Mouse (Mus musculus) MEL (cell line): ENCODE measurements at regions not wholly inside any gene's neighbourhood (a gene's known extent, or its start where the extent isn't known, plus 50 kb on each side); places are given as distances from the start of the nearest gene placed in this dataset.

Experiments used
- DNase-seq: peaks from one replicate; pipeline ENCODE4 v3.0.0; 2011; ENCODE audit warnings: low read depth, low spot score
- H3K27ac ChIP-seq: 2 replicates; pipeline ENCODE4 v1.5.1; 2012; ENCODE audit warnings: low read depth, mild to moderate bottlenecking, control low read depth, low read length, moderate library complexity; ENCODE audit not compliant: control insufficient read depth
- H3K27me3 ChIP-seq, 2 experiments: fragments of 150-350 bp in 1 of 2; sonication (generic) in 1 of 2; 2 replicates each; pipeline ENCODE4 v1.6.1; 2012; ENCODE audit warnings: low read length in 2 of 2, mild to moderate bottlenecking in 2 of 2, improper control_type of control experiment in 1 of 2, moderate library complexity in 1 of 2; ENCODE audit not compliant: insufficient read depth in 2 of 2, control insufficient read depth in 1 of 2
- H3K36me3 ChIP-seq, 2 experiments: 2 replicates each; pipeline ENCODE4 v1.6.1; 2012 to 2014; ENCODE audit warnings: low read length in 2 of 2, improper control_type of control experiment in 1 of 2, inconsistent platforms in 1 of 2, mild to moderate bottlenecking in 1 of 2; ENCODE audit not compliant: insufficient read depth in 2 of 2, control insufficient read depth in 1 of 2
- H3K4me1 ChIP-seq, 2 experiments: fragments of 150-350 bp in 1 of 2; sonication (generic) in 1 of 2; 2 replicates each; pipeline ENCODE4 v1.6.1; 2012; ENCODE audit warnings: low read length in 2 of 2, improper control_type of control experiment in 1 of 2, mild to moderate bottlenecking in 1 of 2; ENCODE audit not compliant: insufficient read depth in 2 of 2, control insufficient read depth in 1 of 2
- H3K4me3 ChIP-seq, 2 experiments: fragments of 150-350 bp in 1 of 2; sonication (generic) in 1 of 2; 2 replicates each; pipeline ENCODE4 v1.5.1; 2012; ENCODE audit warnings: low read depth in 2 of 2, low read length in 2 of 2, mild to moderate bottlenecking in 2 of 2, moderate library complexity in 2 of 2, control low read depth in 1 of 2, improper control_type of control experiment in 1 of 2; ENCODE audit not compliant: control insufficient read depth in 1 of 2, insufficient read depth in 1 of 2
- H3K79me2 ChIP-seq: 2 replicates; pipeline ENCODE4 v1.6.1; 2012; ENCODE audit warnings: mild to moderate bottlenecking, low read length, moderate library complexity; ENCODE audit not compliant: control insufficient read depth, poor library complexity, insufficient read depth
- H3K9ac ChIP-seq: 2 replicates; pipeline ENCODE4 v1.6.1; 2012; ENCODE audit warnings: low read depth, mild to moderate bottlenecking, control low read depth, low read length, moderate library complexity; ENCODE audit not compliant: control insufficient read depth, poor library complexity, severe bottlenecking
- H3K9me3 ChIP-seq: fragments of 150-350 bp; sonication (generic); replicated peaks from 2 replicates; pipeline ENCODE4 v1.6.1; 2012; ENCODE audit warnings: mild to moderate bottlenecking, low read length, improper control_type of control experiment, moderate library complexity; ENCODE audit not compliant: insufficient read depth
- CHD2 ChIP-seq: IDR thresholded peaks from 2 replicates; pipeline ENCODE4 v1.6.1; 2011; ENCODE audit warnings: low read length, improper control_type of control experiment
- CTCF ChIP-seq, 3 experiments: IDR thresholded peaks in 2 of 3; conservative IDR thresholded peaks in 1 of 3; 2 replicates each; pipeline ENCODE4 v1.5.1; 2011 to 2012; ENCODE audit warnings: low read length in 3 of 3, low read depth in 2 of 3, mild to moderate bottlenecking in 2 of 3, improper control_type of control experiment in 1 of 3, inconsistent platforms in 1 of 3, mixed read lengths in 1 of 3, moderate library complexity in 1 of 3; ENCODE audit not compliant: control insufficient read depth in 1 of 3, insufficient read depth in 1 of 3, poor library complexity in 1 of 3, severe bottlenecking in 1 of 3
- E2F4 ChIP-seq: IDR thresholded peaks from 2 replicates; pipeline ENCODE4 v1.6.1; 2011; ENCODE audit warnings: low read depth, low read length, improper control_type of control experiment, borderline replicate concordance
- EP300 ChIP-seq, 2 experiments: IDR thresholded peaks; 2 replicates each; pipeline ENCODE4 v1.6.1; 2011; ENCODE audit warnings: improper control_type of control experiment in 2 of 2, low read length in 2 of 2, low read depth in 1 of 2, mild to moderate bottlenecking in 1 of 2
- GATA1 ChIP-seq: IDR thresholded peaks from 2 replicates; pipeline ENCODE4 v1.6.1; 2011; ENCODE audit warnings: low read depth, low read length, improper control_type of control experiment
- HCFC1 ChIP-seq: IDR thresholded peaks from 2 replicates; pipeline ENCODE4 v1.6.1; 2012; ENCODE audit warnings: low read depth, mild to moderate bottlenecking, inconsistent platforms, low read length, improper control_type of control experiment, moderate library complexity
- JUND ChIP-seq: IDR thresholded peaks from 2 replicates; pipeline ENCODE4 v1.6.1; 2011; ENCODE audit warnings: low read depth, mild to moderate bottlenecking, improper control_type of control experiment, low read length
- MAFK ChIP-seq: IDR thresholded peaks from 2 replicates; pipeline ENCODE4 v1.6.1; 2011; ENCODE audit warnings: low read depth, mild to moderate bottlenecking, low read length, improper control_type of control experiment, borderline replicate concordance
- MAZ ChIP-seq: IDR thresholded peaks from 2 replicates; pipeline ENCODE4 v1.6.1; 2012; ENCODE audit warnings: low read depth, mild to moderate bottlenecking, inconsistent platforms, low read length, improper control_type of control experiment
- MYB ChIP-seq: IDR thresholded peaks from 2 replicates; pipeline ENCODE4 v1.6.1; 2011; ENCODE audit warnings: mild to moderate bottlenecking, low read depth, low read length, improper control_type of control experiment
- MYC ChIP-seq: IDR thresholded peaks from 2 replicates; pipeline ENCODE4 v1.6.1; 2011; ENCODE audit warnings: low read depth, mild to moderate bottlenecking, low read length, improper control_type of control experiment, moderate library complexity
- POLR2AphosphoS5 ChIP-seq: IDR thresholded peaks from 2 replicates; pipeline ENCODE4 v1.6.1; 2012; ENCODE audit warnings: low read depth, borderline replicate concordance, mild to moderate bottlenecking, inconsistent platforms, low read length, moderate library complexity, mixed read lengths
- SIN3A ChIP-seq: IDR thresholded peaks from 2 replicates; pipeline ENCODE4 v1.6.1; 2012; ENCODE audit warnings: low read length, improper control_type of control experiment, inconsistent platforms
- TBP ChIP-seq: IDR thresholded peaks from 2 replicates; pipeline ENCODE4 v1.8.0; 2011; ENCODE audit warnings: low read depth, low read length, improper control_type of control experiment
- USF1 ChIP-seq: IDR thresholded peaks from 2 replicates; pipeline ENCODE4 v1.6.1; 2014; ENCODE audit warnings: low read depth, mild to moderate bottlenecking, inconsistent platforms, low read length, improper control_type of control experiment, moderate library complexity
- USF2 ChIP-seq, 2 experiments: IDR thresholded peaks; 2 replicates each; pipeline ENCODE4 v1.6.1; 2011 to 2012; ENCODE audit warnings: improper control_type of control experiment in 2 of 2, low read length in 2 of 2, borderline replicate concordance in 1 of 2, inconsistent platforms in 1 of 2, low read depth in 1 of 2, mild to moderate bottlenecking in 1 of 2; ENCODE audit not compliant: insufficient read depth in 1 of 2
- ZC3H11A ChIP-seq: IDR thresholded peaks from 2 replicates; pipeline ENCODE4 v1.6.1; 2012; ENCODE audit warnings: low read depth, mild to moderate bottlenecking, inconsistent platforms, low read length, improper control_type of control experiment

DNA sequence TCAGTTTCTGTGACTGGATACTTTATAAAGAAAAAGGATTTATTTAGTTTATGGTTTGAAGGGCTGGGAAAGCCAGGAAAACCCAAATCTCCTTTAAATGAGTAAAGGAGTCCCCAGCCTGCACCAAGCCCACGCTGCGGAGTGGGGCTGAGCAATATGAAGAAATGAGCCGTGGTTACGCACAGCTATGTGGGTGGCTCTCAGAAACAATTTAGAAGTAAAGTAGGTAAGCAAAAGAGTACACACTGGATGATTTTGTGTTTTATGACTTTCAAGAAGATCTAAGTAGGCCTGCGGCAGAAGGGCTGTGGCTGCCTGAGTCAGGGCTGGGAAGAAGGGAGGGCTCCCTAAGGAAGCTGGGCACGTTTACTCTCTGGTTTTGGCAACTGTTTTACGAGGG, 82.6 kb upstream of the Gjb5 start:
- Histone ChIP-seq H3K27me3 (no peaks in the 10 kb centered on the region), H3K9ac (no peak overlapping the region), H3K79me2 (no peaks in the 10 kb centered on the region), H3K4me3 (no peak overlapping the region), H3K36me3 (no peaks in the 10 kb centered on the region), H3K9me3 (no peaks in the 10 kb centered on the region), H3K27ac (no peak overlapping the region)
- DNase-seq = no peak
- TF ChIP-seq JUND = no peak
- TF ChIP-seq CHD2 = no peak
- TF ChIP-seq TBP = no peak
- no peak for TF ChIP-seq USF2 (IDR thresholded peaks at IDR 0.05; ENCODE audit: borderline replicate concordance in 1 of 2, insufficient read depth in 1 of 2, low read depth in 1 of 2, low read length in 2 of 2)
- no peak for TF ChIP-seq MYB
- TF ChIP-seq EP300 (IDR thresholded peaks at IDR 0.05; ENCODE audit: low read depth in 1 of 2, low read length in 2 of 2) = no peak
- TF ChIP-seq USF1 = no peak
- no peak for TF ChIP-seq GATA1
- no peak for TF ChIP-seq SIN3A
- no peak for TF ChIP-seq MYC
- no peak for TF ChIP-seq MAZ
- no peak for TF ChIP-seq POLR2AphosphoS5
- TF ChIP-seq, all 39 proteins: peak for 0
- no peaks in the 10 kb centered on the region for H3K4me1 ChIP-seq

DNA sequence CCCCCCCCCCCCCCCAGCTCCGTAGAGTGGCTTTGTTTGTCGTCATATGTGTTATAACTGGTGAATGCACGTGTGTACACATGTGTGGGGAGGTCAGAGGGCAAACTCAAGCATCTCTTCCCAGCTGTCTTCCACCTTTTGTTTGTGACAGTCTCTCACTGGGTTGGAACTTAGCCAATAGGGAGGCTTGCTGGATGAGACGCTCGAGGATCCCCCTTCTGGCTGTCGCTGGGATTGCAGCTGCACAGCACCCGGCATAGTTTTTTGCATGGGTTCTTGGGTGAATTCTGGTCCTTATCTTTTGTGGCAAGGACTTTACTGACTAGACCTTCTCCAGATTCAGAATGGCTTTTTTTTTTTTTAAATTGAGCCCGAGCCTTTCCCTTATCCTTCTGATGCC, 77.1 kb upstream of the Gjb5 start:
- Histone ChIP-seq H3K79me2 (no peaks in the 10 kb centered on the region), H3K9ac (no peak overlapping the region), H3K27ac (no peak overlapping the region), H3K36me3 (no peaks in the 10 kb centered on the region), H3K27me3 (no peaks in the 10 kb centered on the region), H3K4me3 (no peak overlapping the region), H3K4me1 (no peaks in the 10 kb centered on the region), H3K9me3 (no peaks in the 10 kb centered on the region)
- peak; percentile 7 for DNase-seq
- TF ChIP-seq POLR2AphosphoS5 = no peak
- TF ChIP-seq HCFC1 = no peak
- no peak for TF ChIP-seq MAFK
- peak; percentile 14 to 33 (median 30); a peak in 4 of 6 replicates for TF ChIP-seq CTCF (IDR thresholded peaks at IDR 0.05 in 2 of 3, conservative IDR thresholded peaks at IDR 0.05 in 1 of 3; ENCODE audit: control insufficient read depth in 1 of 3, insufficient read depth in 1 of 3, low read depth in 2 of 3, low read length in 3 of 3, poor library complexity in 1 of 3, severe bottlenecking in 1 of 3)

DNA sequence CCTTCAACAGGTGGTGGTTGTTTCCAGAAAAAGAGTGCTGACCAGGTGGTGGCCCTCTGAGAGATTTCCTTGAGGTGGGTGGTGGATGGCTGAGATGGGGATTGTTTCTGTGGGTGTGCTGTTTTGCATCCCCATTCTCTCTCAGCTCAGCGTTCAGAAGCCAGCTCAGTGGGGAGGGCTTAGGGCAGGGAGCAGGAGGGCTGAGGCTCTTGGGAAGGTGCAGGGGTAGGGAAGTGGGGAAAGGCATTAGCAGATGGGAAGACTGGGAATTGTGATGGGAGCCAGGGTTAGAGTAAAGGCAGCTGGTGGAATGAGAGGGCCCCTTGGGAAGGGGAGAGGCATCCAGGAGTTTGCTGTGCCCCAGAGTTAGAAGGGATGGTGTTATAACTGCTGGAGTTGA, 72.3 kb upstream of the Gjb5 start:
- H3K27ac ChIP-seq = no peak overlapping the region

More for the DNA sequence above, 72.3 kb upstream of the Gjb5 start:
- H3K4me3 ChIP-seq = no peak overlapping the region
- H3K4me1 ChIP-seq = no peaks in the 10 kb centered on the region
- H3K9me3 ChIP-seq = no peaks in the 10 kb centered on the region
- DNase-seq = no peak
- TF ChIP-seq MYC (no peak), E2F4 (no peak), ZC3H11A (no peak)
- no peak overlapping the region for H3K9ac ChIP-seq
- H3K27me3 ChIP-seq = no peaks in the 10 kb centered on the region
- no peaks in the 10 kb centered on the region for H3K36me3 ChIP-seq
- no peaks in the 10 kb centered on the region for H3K79me2 ChIP-seq
